Mouse (Mus musculus): ENCODE measurements around the gene Sema5a.

DNA sequence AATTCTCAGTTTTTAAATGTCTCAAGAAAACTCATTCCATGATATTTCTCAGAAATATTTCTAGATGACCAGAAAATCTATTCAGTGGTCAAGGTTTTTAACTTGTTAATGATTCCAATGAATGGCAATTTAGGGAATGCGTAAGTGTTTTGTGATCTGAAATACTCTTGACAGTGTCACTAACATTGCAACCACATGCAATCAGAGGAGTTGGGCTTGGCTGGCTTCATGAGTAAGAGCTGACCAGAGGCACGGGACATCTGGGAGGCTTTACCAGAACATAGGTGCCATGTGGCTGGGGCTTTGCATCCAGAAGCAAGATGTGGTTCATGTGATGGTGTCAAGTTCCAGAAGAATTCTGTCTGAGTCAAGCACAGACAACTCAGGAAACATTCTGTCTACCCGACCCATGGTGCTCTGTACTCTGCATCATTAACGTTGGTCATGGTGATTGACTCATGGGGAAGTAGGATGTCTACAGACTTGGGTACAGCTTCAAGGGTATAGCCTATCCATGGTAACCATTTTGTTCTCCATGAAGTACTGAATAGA lies 138.4 kb downstream of the Sema5a start:
- no peak for TF ChIP-seq CTCF (IDR thresholded peaks at IDR 0.05; ENCODE audit: borderline replicate concordance, extremely low read depth, insufficient read depth, insufficient read length)
- no peak for TF ChIP-seq POLR2A (IDR thresholded peaks at IDR 0.05; ENCODE audit: borderline replicate concordance, extremely low read depth, insufficient read depth, insufficient read length, poor library complexity, severe bottlenecking)

All from brain, embryonic 14.5 days (tissue).